Mouse (Mus musculus) heart, postnatal 0 days (tissue): ENCODE measurements at regions not wholly inside any gene's neighbourhood (a gene's known extent, or its start where the extent isn't known, plus 50 kb on each side); places are given as distances from the start of the nearest gene placed in this dataset.

ENCODE experiments used
- CTCF ChIP-seq: IDR thresholded peaks from 2 replicates; pipeline ENCODE4 v1.5.1; 2016; ENCODE audit warnings: antibody characterized with exemption, control low read depth, low read depth
- EP300 ChIP-seq: IDR thresholded peaks from 2 replicates; pipeline ENCODE4 v1.6.1; 2016; ENCODE audit warnings: antibody characterized with exemption, low read depth

DNA sequence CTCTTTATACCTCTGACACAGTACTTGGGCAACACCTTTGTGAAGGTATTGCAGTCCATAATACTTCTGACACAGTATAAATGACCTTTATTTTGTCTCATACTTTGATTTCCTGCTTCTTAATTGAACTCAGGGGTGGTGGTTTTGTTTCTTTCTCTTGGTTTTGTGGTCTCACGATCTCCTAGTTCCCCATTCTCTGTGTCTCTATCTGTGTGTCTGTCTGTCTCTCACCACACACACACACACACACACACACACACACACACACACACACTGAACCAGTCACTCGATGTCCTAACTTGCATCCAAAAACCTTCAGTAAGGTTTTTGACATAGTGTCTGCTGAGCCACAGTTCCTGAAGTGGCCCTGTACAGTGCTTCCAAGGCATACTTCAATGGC is 166.7 kb upstream of the Thbs1 start:
- TF ChIP-seq EP300 (no peak), CTCF (no peak)
